Mouse (Mus musculus) gastrocnemius, adult 18-20 months (tissue): ENCODE measurements around the gene Herc1. TPM values are rescaled to one million over a fixed set of nuclear protein-coding genes. Genes with fewer than 3 reads are reported as not detected.

ENCODE experiments used
- DNase-seq: peaks from one replicate; pipeline ENCODE4 v3.0.0; 2021; ENCODE audit warnings: low spot score
- total RNA-seq, 2 experiments: library from RNA; stranded (reverse); gene quantifications; 2 replicates each; pipeline ENCODE4 v1.2.3; 2021

Herc1 gene
- total RNA-seq, 2 experiments from 2014 or later: 30.3 to 31.0 TPM

- no peak for DNase-seq
Observed at GRCm38 (mm10) chr9:66518251-66518650, 168.0 kb downstream of the Herc1 start.

DNA sequence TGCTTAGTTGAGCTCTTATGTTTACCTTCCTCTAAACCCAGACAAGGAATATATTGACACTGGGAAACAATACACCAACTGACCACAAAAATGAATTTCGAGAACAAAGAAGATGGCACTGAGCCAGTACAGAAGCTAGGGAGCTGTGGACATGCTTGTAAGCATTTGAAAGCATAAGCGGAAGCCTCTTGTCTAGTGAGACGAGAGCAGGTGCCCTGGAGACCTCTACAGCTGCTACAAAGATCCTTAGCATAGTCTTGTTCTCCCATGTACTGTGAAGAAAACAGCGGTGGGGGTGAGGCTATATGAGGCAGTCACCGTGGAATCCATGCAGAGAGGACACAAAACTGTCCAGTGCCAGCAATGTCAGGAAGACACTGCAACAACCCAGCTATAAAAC is 168.7 kb downstream of the Herc1 start:
- no peak for DNase-seq

DNA sequence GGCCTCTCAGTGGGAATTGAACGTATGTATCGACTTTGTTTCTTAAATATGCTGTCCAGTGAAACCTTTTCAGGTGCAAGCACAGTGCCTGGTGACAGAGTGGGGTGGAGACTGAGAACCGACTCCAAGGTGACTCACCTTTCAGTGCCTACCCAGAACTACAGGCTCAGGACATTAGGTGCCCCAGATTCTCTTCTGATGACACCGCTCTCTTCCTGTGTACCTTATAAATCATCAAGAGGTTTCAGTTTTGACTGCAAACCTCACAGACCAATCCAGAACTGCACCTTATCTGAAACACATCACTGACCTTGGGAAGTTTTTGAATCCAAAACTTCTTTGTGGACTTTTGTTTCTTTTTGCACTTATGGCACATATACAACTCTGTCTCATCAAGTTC is 170.0 kb downstream of the Herc1 start:
- DNase-seq: no peak

DNA sequence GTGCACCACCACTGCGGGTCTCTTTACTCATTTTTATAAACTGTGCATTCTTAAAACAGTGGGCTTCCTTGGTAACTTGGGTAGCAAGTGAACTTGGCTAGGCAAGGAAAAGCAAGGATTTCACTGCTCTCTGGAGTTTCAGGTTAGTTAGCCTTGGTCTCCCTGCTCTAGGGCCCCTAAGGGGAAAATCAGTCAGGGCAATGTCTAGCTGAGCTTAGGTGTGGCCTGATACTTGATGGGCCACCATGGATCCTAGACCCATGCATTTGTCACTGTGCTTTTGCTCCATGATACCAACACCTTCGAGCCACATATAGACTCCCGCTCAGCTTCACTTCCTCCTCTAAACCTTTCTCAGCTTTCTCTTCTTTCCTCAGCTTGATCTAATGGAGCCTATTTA is 171.3 kb downstream of the Herc1 start:
- no peak for DNase-seq

- DNase-seq: no peak
Observed at GRCm38 (mm10) chr9:66542785-66543184, 192.5 kb downstream of the Herc1 start.

Other genes starting within 250 kb of the Herc1 start
- 10 to 100 TPM; 10.7 to 13.3 TPM for gene Snx1, start 223.9 kb upstream of the Herc1 start, total RNA-seq
- 10 to 100 TPM; 49.7 to 53.9 TPM for gene Ciao2a, start 223.8 kb upstream of the Herc1 start, total RNA-seq
- gene Dapk2, start 192.2 kb upstream of the Herc1 start, total RNA-seq: 10 to 100 TPM; 36.8 to 37.2 TPM
- 1 to 10 TPM; 2.2 to 2.4 TPM for gene Fbxl22, start 164.1 kb downstream of the Herc1 start, total RNA-seq
- 10 to 100 TPM; 10.1 to 11.0 TPM for gene Usp3, start 242.7 kb downstream of the Herc1 start, total RNA-seq